In genomic region chr4:125921550-125922316, GRCm38 (mm10) we compare ENCODE assay signal across 10 mouse cellular contexts.
DNase-seq lines count a peak whose midpoint lies in the region; ATAC-seq and TF ChIP-seq lines count a peak whose summit lies in the region.
"Had no signal": no experiment of that assay in that cellular context is flagged by ENCODE, and none has a peak within 500 bp of the region (broad histone marks: within the 10 kb centered on the region; RNA-seq: fewer than 3 reads in every experiment).

No protein-coding gene starts in this region.

- no peak for ATAC-seq in midbrain, embryonic 15.5 days (replicated peaks)
- ATAC-seq in stomach, postnatal 0 days (ENCODE audit: low FRiP score, low TSS enrichment) = no peak

- peak; percentile 52; the same call in 1 of the 2 replicates for TF ChIP-seq CTCF in stomach, postnatal 0 days (IDR thresholded peaks at IDR 0.05; ENCODE audit: low read depth)

- peak overlapping the region; percentile 73 for H3K27ac ChIP-seq in midbrain, embryonic 10.5 days (replicated peaks)
- H3K27ac ChIP-seq in midbrain, embryonic 15.5 days = no peak overlapping the region
- H3K27ac ChIP-seq in forebrain, embryonic 10.5 days = peak overlapping the region; percentile 82
- no peak overlapping the region for H3K27ac ChIP-seq in stomach, postnatal 0 days (replicated peaks)
- H3K27ac ChIP-seq: embryonic facial prominence, embryonic 15.5 days; lung, embryonic 15.5 days had no signal

- peak overlapping the region; percentile 42 for H3K4me3 ChIP-seq in midbrain, embryonic 10.5 days
- no peak overlapping the region for H3K4me3 ChIP-seq in midbrain, embryonic 15.5 days
- peak overlapping the region; percentile 41 for H3K4me3 ChIP-seq in forebrain, embryonic 10.5 days
- no peak overlapping the region for H3K4me3 ChIP-seq in stomach, postnatal 0 days (ENCODE audit: low read depth, low read length)
- H3K4me3 ChIP-seq: embryonic facial prominence, embryonic 15.5 days; lung, embryonic 15.5 days had no signal

- WGBS in midbrain, embryonic 10.5 days = 5% methylated on average over 19 of the region's 19 CpGs
- WGBS in midbrain, embryonic 15.5 days = 5% methylated on average over 19 of the region's 19 CpGs
- WGBS in forebrain, embryonic 10.5 days = 6% methylated on average over 19 of the region's 19 CpGs
- WGBS in stomach, postnatal 0 days = 24% methylated on average over 19 of the region's 19 CpGs

- H3K27me3 ChIP-seq in midbrain, embryonic 10.5 days (ENCODE audit: low read depth, poor library complexity, severe bottlenecking) = peaks cover 72% of the 10 kb centered on the region
- no peaks in the 10 kb centered on the region; the same call in 1 of the 2 replicates for H3K27me3 ChIP-seq in midbrain, embryonic 15.5 days (replicated peaks)
- peaks cover 92% of the 10 kb centered on the region for H3K27me3 ChIP-seq in forebrain, embryonic 10.5 days (ENCODE audit: poor library complexity, severe bottlenecking)
- no peaks in the 10 kb centered on the region for H3K27me3 ChIP-seq in stomach, postnatal 0 days (ENCODE audit: control insufficient read depth, insufficient read depth, low read length)

- peak; percentile 83 for DNase-seq in midbrain, embryonic 10.5 days (ENCODE audit: low spot score)
- peak; percentile 75 for DNase-seq in adrenal gland, postnatal 25 days
- DNase-seq in forebrain, embryonic 10.5 days (ENCODE audit: extremely low spot score, low spot score) = peak; percentile 81
- DNase-seq in kidney, adult 18-20 months = peak; percentile 34
- DNase-seq in liver = peak; percentile 51
- DNase-seq in stomach, postnatal 0 days (ENCODE audit: low spot score) = peak; percentile 45
- DNase-seq in thymus, postnatal 0 days (ENCODE audit: low spot score) = no peak

- H3K36me3 ChIP-seq in midbrain, embryonic 10.5 days = no peaks in the 10 kb centered on the region
- no peaks in the 10 kb centered on the region for H3K36me3 ChIP-seq in midbrain, embryonic 15.5 days (replicated peaks)
- H3K36me3 ChIP-seq in forebrain, embryonic 10.5 days (replicated peaks) = no peaks in the 10 kb centered on the region
- H3K36me3 ChIP-seq in stomach, postnatal 0 days (ENCODE audit: control insufficient read depth, insufficient read depth, low read length) = no peaks in the 10 kb centered on the region
- H3K36me3 ChIP-seq: embryonic facial prominence, embryonic 15.5 days; lung, embryonic 15.5 days had no signal

- H3K9ac ChIP-seq in midbrain, embryonic 15.5 days = no peak overlapping the region
- no peak overlapping the region for H3K9ac ChIP-seq in stomach, postnatal 0 days (ENCODE audit: low read length)
- H3K9ac ChIP-seq: embryonic facial prominence, embryonic 15.5 days; lung, embryonic 15.5 days had no signal

- no peak for TF ChIP-seq EP300 in stomach, postnatal 0 days (optimal IDR thresholded peaks at IDR 0.05)

- H3K4me2 ChIP-seq in midbrain, embryonic 15.5 days = no peak overlapping the region
- no peak overlapping the region for H3K4me2 ChIP-seq in stomach, postnatal 0 days (replicated peaks; ENCODE audit: low read depth)
- H3K4me2 ChIP-seq: embryonic facial prominence, embryonic 15.5 days; lung, embryonic 15.5 days had no signal

- H3K9me3 ChIP-seq in midbrain, embryonic 10.5 days (replicated peaks) = no peaks in the 10 kb centered on the region
- H3K9me3 ChIP-seq in midbrain, embryonic 15.5 days = no peaks in the 10 kb centered on the region
- no peaks in the 10 kb centered on the region for H3K9me3 ChIP-seq in forebrain, embryonic 10.5 days
- H3K9me3 ChIP-seq in stomach, postnatal 0 days (ENCODE audit: control insufficient read depth, low read length) = no peaks in the 10 kb centered on the region
- H3K9me3 ChIP-seq: embryonic facial prominence, embryonic 15.5 days; lung, embryonic 15.5 days had no signal

- peaks cover 48% of the 10 kb centered on the region for H3K4me1 ChIP-seq in midbrain, embryonic 10.5 days
- peaks cover 42% of the 10 kb centered on the region for H3K4me1 ChIP-seq in midbrain, embryonic 15.5 days
- H3K4me1 ChIP-seq in forebrain, embryonic 10.5 days = peaks cover 54% of the 10 kb centered on the region
- no peaks in the 10 kb centered on the region for H3K4me1 ChIP-seq in stomach, postnatal 0 days (replicated peaks; ENCODE audit: control insufficient read depth, insufficient read depth)
- H3K4me1 ChIP-seq: lung, embryonic 15.5 days had no signal

Comparison
In these comparisons a context has a peak if more than half of its experiments do, and no peak if none do; other contexts are left out.
1. H3K27ac ChIP-seq: peak in midbrain, embryonic 10.5 days (single experiment) and forebrain, embryonic 10.5 days (single experiment); none in midbrain, embryonic 15.5 days (single experiment) and stomach, postnatal 0 days (single experiment).
2. H3K4me3 ChIP-seq: peak in midbrain, embryonic 10.5 days (single experiment) and forebrain, embryonic 10.5 days (single experiment); none in midbrain, embryonic 15.5 days (single experiment) and stomach, postnatal 0 days (single experiment).